Mouse (Mus musculus): ENCODE results near the gene Plekha6. TPM values are rescaled to one million over a fixed set of nuclear protein-coding genes. Genes with fewer than 3 reads are reported as not detected.

The Plekha6 gene
- 10 to 100 TPM; 16.9 to 21.7 TPM for total RNA-seq (2021)
- long read RNA-seq, experiment 1, partial matches to known transcripts = 0 of 4 reads
- long read RNA-seq, experiment 1, other reads (novel, unspliced or antisense) = 4 of 4 reads
- long read RNA-seq, experiment 2 = 0 reads

- peak; percentile 62 for DNase-seq
Measured at GRCm38 (mm10) chr1:133163820-133164431, at the start of gene Plekha6. Plekha6 (plus strand) TSS chr1:133164210.

GRCm38 (mm10) chr1:133116108-133116507 is 47.9 kb upstream of the Plekha6 start:
- DNase-seq = no peak

- no peak for DNase-seq
Measured at GRCm38 (mm10) chr1:133118127-133118526, 45.9 kb upstream of the Plekha6 start.

- DNase-seq = no peak
Measured at GRCm38 (mm10) chr1:133118844-133119243, 45.2 kb upstream of the Plekha6 start.

GRCm38 (mm10) chr1:133119931-133120712 is 43.9 kb upstream of the Plekha6 start:
- DNase-seq = peak; percentile 60

GRCm38 (mm10) chr1:133121246-133121645 is 42.8 kb upstream of the Plekha6 start:
- DNase-seq = peak; percentile 17

- DNase-seq = no peak
Measured at GRCm38 (mm10) chr1:133124137-133124536, 39.9 kb upstream of the Plekha6 start.

GRCm38 (mm10) chr1:133125640-133126364 is 38.2 kb upstream of the Plekha6 start:
- no peak for DNase-seq

GRCm38 (mm10) chr1:133126365-133126740 is 37.7 kb upstream of the Plekha6 start:
- no peak for DNase-seq

- DNase-seq = peak; percentile 35
Measured at GRCm38 (mm10) chr1:133127328-133127727, 36.7 kb upstream of the Plekha6 start.

- DNase-seq = peak; percentile 23
Measured at GRCm38 (mm10) chr1:133129471-133130221, 34.4 kb upstream of the Plekha6 start.

GRCm38 (mm10) chr1:133130638-133131560 is 33.1 kb upstream of the Plekha6 start, which contains the start of gene Ppp1r15b:
Ppp1r15b (plus strand) TSS chr1:133131143.
- DNase-seq = peak; percentile 99

GRCm38 (mm10) chr1:133131561-133131905 is 32.5 kb upstream of the Plekha6 start:
- DNase-seq = no peak

- DNase-seq = peak; percentile 46
Measured at GRCm38 (mm10) chr1:133131936-133132335, 32.1 kb upstream of the Plekha6 start.

- DNase-seq = peak; percentile 30
Measured at GRCm38 (mm10) chr1:133132388-133133326, 31.4 kb upstream of the Plekha6 start.

- no peak for DNase-seq
Measured at GRCm38 (mm10) chr1:133133425-133133824, 30.6 kb upstream of the Plekha6 start.

GRCm38 (mm10) chr1:133134071-133134470 is 29.9 kb upstream of the Plekha6 start:
- peak; percentile 27 for DNase-seq

GRCm38 (mm10) chr1:133134881-133135280 is 29.1 kb upstream of the Plekha6 start:
- peak; percentile 40 for DNase-seq

- DNase-seq = no peak
Measured at GRCm38 (mm10) chr1:133135808-133136207, 28.2 kb upstream of the Plekha6 start.

- DNase-seq = no peak
Measured at GRCm38 (mm10) chr1:133138401-133138800, 25.6 kb upstream of the Plekha6 start.

Measured in adrenal gland, postnatal 10 days (tissue).